Mouse (Mus musculus) CD4-positive, CD25-positive, alpha-beta regulatory T cell (primary cell): Measurements from ENCODE around the gene Gab1. TPM values are rescaled to one million over a fixed set of nuclear protein-coding genes. Genes with fewer than 3 reads are reported as not detected.

Source experiments
- polyA plus RNA-seq: library from polyadenylated mRNA; unstranded; fragments of 100-300 nt; shearing (Covaris generic); gene quantifications from one replicate; pipeline ENCODE4 v1.2.1, GENCODE M21; 2017

Gab1 gene
- 0.10 TPM for polyA plus RNA-seq

DNA sequence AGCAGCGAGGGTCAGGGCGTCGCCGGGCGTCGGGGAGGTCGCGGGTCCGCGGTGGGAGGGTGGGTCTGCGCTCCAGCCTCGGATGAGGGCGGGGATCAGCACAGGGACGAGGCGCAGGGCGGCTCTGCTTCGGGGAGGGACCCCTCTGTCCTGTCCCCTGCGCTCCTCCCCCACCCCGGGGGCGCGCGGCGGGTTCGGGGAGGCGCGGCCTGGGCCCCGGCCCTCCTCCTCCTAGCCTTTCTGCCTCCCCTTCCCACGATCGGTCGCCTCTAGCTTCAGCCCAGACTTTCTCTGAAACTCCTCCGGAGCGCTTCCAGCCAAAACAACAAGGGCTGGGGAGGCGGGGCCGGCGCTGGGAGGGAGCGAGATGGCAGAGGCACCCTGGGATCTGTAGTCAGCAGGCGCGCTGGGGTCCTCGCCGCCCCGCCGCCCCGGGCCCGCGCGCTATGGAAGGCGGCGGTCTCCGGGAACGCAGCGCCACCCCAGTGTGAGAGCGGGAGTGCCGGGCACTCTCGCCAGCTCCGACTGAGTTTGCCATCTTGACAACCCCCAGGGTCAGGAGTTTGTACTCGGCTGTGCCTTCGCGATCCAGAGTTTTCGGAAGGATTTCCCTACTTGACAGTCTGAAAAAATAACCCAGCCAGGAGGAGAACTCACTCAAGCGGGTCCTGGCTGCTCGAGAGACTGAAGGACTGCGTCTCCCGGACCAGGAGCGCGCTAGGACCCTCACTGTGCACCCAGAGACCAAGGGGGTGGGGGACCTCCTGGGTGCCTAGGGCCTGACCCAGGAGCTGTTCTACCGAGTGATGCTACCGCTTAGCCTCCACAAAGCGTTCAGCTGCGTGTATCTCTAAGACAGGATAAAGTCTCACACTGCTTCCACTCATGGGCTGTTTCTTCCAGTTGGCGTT, at the start of gene Gab1:
Gene Gab1 (minus strand): TSS at position 324 of the 911 bp plus-strand sequence.

DNA sequence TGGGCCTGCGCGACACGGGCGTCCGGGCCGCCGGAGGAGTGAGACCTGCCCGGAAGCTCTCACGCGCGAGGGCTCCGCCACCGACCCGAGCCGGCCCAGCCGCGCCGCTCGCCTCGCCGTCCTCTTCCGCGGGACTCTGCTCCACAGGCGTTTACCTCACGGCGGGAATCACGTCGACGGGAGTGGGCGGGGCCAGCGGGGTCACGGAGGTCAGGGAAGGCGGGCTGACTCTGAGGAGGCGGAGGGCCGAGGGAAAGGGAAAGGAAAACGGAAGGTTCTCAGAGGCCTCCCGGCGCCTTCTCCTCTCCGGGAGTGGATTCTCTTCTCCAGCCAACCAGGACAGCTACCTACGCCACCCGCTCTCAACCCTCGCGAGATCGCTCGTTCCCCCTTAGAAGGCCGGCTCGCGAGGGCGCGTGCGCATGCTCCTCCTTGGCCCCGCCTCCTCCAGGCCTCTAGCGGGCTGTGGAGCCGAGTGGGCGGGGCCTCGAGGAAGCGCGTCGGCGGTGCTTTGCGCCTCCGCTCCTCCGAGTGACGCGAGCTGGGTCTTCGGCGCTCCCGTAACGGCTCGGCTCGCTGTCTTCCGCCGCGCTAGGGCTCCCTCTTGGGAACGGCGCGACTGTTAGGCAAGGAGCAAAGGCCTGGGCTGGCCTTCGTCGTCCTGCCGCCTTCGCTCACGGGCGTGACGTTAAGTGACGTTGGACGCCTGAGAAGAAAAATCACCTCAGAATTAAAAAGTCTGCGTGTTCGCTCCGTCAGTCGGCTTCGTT, 141.0 kb downstream of the Gab1 start, which contains the start of gene Smarca5:
Gene Smarca5 (minus strand): TSS at position 343 of the 770 bp plus-strand sequence.

Other genes with a start within 250 kb of the Gab1 start
- gene Smarca5, start 141.0 kb downstream of the Gab1 start, polyA plus RNA-seq = 132 TPM
- 51.5 TPM for gene Usp38, start 134.4 kb upstream of the Gab1 start, polyA plus RNA-seq